Mouse (Mus musculus): Measurements from ENCODE around the gene Gcdh. TPM values are rescaled to one million over a fixed set of nuclear protein-coding genes. Genes with fewer than 3 reads are reported as not detected.
"Not testable (repeated sequence)": the region's sequence is repeated elsewhere in the genome, so short reads cannot be mapped to it uniquely, and the experiment has no call there.

The Gcdh gene
- polyA plus RNA-seq, 1 experiment from 2014 or later = 32.2 TPM

DNA sequence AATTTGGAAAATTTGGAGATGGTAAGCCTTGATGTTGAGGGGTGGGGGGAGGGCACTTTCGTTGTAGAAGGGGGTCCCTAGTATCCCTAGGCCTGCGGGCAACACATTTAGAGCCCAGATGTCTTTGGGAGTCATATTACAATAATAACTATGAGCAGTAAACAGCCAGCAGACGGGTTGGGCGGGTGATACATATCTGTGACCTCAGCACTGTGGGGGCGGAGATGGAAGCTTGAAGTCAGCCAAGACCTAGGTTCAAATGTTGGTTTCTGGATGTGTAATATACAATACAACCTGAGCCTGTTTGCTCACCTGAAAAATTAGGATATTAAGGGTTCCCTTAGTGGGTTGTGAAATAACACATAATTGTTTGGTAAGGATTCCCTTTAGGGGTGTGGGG, 16.2 kb upstream of the Gcdh start:
- peak overlapping the region; percentile 62; the same call in 1 of the 2 replicates for H3K4me3 ChIP-seq (replicated peaks)
- no peaks in the 10 kb centered on the region for H3K36me3 ChIP-seq
- ATAC-seq (ENCODE audit: insufficient number of reproducible peaks, low FRiP score, low TSS enrichment, low read depth) = no peak
- peaks cover 32% of the 10 kb centered on the region for H3K4me1 ChIP-seq
- no peak overlapping the region for H3K9ac ChIP-seq
- peaks cover 32% of the 10 kb centered on the region for H3K27me3 ChIP-seq
- H3K27ac ChIP-seq (replicated peaks) = no peak overlapping the region
- H3K4me2 ChIP-seq (replicated peaks) = peak overlapping the region; percentile 71
- 43% methylated on average over 5 of the region's 5 CpGs for WGBS
- no peaks in the 10 kb centered on the region for H3K9me3 ChIP-seq (replicated peaks)

DNA sequence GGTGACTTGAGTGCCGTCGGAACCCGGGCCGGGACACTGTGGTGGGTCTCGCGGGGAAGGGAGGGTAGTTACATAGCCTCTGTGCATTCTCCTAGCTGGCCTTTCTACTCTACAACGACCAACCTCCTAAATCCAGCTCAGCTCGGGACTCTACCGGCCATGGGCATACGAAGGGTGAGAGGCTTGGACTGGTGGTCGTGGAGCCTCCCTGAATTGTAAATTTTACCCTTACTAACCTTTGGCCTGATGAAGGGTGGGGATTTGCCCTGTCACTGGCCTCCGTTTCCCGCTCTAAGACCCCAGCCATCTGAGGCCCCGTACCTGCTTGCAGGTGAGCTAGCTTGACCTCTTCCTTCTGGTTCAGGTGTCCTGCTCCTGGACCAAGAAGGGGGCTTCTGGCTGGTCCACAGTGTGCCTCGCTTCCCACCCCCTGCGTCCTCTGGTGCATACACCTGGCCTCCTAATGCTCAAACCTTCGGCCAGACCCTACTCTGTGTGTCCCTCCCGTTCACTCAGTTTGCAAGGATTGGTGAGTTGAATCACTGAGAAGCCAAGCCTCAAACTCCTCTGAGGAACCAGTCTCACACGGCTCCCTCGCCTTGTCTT, 15.5 kb upstream of the Gcdh start:
- Histone ChIP-seq H3K27ac (replicated peaks) (peak overlapping the region; percentile 68; the same call in 1 of the 2 replicates), H3K9me3 (replicated peaks) (no peaks in the 10 kb centered on the region), H3K9ac (peak overlapping the region; percentile 44), H3K36me3 (no peaks in the 10 kb centered on the region), H3K4me3 (replicated peaks) (peak overlapping the region; percentile 62), H3K4me1 (peaks cover 32% of the 10 kb centered on the region), H3K27me3 (peaks cover 32% of the 10 kb centered on the region), H3K4me2 (replicated peaks) (peak overlapping the region; percentile 71)
- ATAC-seq (ENCODE audit: insufficient number of reproducible peaks, low FRiP score, low TSS enrichment, low read depth) = no peak
- 49% methylated on average over 20 of the region's 20 CpGs for WGBS

DNA sequence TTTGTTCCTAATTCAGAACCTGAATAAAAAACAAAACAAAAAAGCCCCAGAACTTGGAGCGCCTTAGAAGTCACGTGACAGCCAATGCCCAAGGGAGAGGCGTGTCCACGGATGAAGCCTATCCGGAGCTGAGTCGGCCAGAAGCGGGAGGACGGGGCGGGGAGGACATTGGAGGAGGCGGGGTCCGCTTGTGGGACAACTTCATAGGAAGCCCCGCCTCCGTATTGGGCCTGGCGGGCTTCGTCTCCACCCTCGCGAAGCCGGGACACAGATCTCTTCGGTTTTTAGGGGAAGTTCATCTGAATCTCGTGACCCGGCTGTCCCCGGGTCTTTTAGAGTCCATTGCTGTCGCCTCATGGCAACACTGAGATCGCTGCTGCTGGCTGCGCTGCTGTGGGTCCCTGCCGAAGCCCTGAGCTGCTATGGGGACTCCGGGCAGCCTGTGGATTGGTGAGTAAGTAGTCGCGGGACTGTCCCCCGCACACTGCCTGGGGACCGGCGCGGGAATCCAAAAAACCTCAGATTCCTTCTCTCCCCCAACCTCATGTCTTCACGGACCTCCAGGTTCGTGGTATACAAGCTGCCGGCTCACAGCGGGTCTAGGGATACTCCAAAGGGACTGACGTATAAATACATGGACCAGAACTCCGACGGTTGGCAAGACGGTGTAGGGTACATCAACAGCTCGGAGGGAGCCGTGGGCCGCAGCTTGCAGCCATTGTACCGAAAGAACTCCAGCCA, 14.9 kb upstream of the Gcdh start, which contains the start of gene Dnase2a:
Gene Dnase2a (plus strand): TSS at position 140 of the 741 bp plus-strand sequence.
- no peaks in the 10 kb centered on the region for H3K9me3 ChIP-seq (replicated peaks)
- H3K27ac ChIP-seq (replicated peaks) = peak within 1 kb of the TSS; percentile 71
- WGBS = under 1% methylated on average over 45 of the region's 45 CpGs
- H3K36me3 ChIP-seq = no peaks in the 10 kb centered on the region
- peaks cover 34% of the 10 kb centered on the region for H3K4me1 ChIP-seq
- peak; percentile 93 for ATAC-seq (ENCODE audit: insufficient number of reproducible peaks, low FRiP score, low TSS enrichment, low read depth)
- H3K9ac ChIP-seq = peak within 1 kb of the TSS; percentile 44
- H3K4me2 ChIP-seq (replicated peaks) = peak within 1 kb of the TSS; percentile 71
- peaks cover 27% of the 10 kb centered on the region for H3K27me3 ChIP-seq
- peak within 1 kb of the TSS; percentile 62 for H3K4me3 ChIP-seq (replicated peaks)

DNA sequence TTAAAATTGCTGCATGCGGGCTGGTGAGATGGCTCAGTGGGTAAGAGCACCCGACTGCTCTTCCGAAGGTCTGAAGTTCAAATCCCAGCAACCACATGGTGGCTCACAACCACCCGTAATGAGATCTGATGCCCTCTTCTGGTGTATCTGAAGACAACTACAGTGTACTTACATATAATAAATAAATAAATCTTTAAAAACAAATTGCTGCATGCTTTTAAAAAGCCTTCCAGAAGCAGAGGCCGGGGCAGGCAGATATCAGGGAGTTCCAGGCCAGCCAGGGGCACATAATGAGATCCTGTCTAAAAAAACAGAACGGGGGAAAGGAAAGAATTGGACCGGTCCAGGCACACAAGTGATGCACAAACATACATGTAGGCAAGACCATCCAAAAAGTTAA, 14.3 kb upstream of the Gcdh start:
- not testable (repeated sequence) for H3K9ac ChIP-seq; ATAC-seq (ENCODE audit: insufficient number of reproducible peaks, low FRiP score, low TSS enrichment, low read depth); H3K9me3 ChIP-seq (replicated peaks); H3K36me3 ChIP-seq
- Histone ChIP-seq H3K27me3 (peaks cover 24% of the 10 kb centered on the region), H3K27ac (replicated peaks) (peak overlapping the region; percentile 71), H3K4me2 (replicated peaks) (peak overlapping the region; percentile 71), H3K4me1 (peaks cover 33% of the 10 kb centered on the region), H3K4me3 (replicated peaks) (peak overlapping the region; percentile 62)
- WGBS = 22% methylated on average over 7 of the region's 7 CpGs

DNA sequence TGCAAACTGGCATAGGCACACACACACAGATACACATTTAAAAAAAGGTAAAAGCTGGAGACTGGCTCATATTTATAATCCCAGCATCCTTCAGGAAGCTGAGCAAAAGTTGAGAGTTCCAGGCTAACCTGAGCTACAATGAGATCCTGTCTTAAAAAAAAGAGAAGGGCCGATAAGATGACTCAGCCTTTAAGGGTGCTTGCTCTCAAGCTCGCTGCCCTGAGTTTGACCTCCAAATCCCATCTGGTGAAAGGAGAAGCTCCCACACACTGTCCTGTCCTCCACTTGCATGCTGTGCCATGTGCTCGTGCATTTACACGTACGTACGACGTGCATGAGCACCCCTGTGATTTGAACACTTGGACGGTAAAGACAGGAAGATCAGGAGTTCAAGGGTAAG, 13.8 kb upstream of the Gcdh start:
- H3K4me1 ChIP-seq = peaks cover 33% of the 10 kb centered on the region
- WGBS = 72% methylated on average over 8 of the region's 8 CpGs

DNA sequence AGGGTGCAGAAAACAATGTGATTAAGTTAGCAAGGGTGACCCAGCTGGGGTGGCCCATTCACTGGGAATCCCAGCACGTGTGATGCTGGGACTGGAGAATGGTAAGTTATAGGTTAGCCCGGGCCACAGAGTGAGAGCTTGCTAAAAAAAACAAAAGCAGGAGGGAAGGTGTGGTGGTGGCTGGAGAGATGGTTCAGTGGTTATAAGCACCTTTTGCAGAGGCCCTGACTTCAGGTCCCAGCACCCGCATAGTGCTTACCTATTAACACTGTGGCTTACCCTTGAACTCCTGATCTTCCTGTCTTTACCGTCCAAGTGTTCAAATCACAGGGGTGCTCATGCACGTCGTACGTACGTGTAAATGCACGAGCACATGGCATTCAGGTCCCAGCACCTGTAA, 13.3 kb upstream of the Gcdh start:
- ATAC-seq (ENCODE audit: insufficient number of reproducible peaks, low FRiP score, low TSS enrichment, low read depth) = no peak
- Histone ChIP-seq H3K9me3 (replicated peaks) (no peaks in the 10 kb centered on the region), H3K9ac (no peak overlapping the region), H3K36me3 (no peaks in the 10 kb centered on the region), H3K4me1 (peaks cover 33% of the 10 kb centered on the region), H3K27ac (replicated peaks) (no peak overlapping the region), H3K27me3 (peaks cover 15% of the 10 kb centered on the region), H3K4me2 (replicated peaks) (no peak overlapping the region), H3K4me3 (replicated peaks) (no peak overlapping the region)
- 90% methylated on average over 9 of the region's 9 CpGs for WGBS

More for the DNA sequence above, 13.8 kb upstream of the Gcdh start:
- Histone ChIP-seq H3K36me3 (no peaks in the 10 kb centered on the region), H3K9ac (no peak overlapping the region), H3K27me3 (peaks cover 19% of the 10 kb centered on the region), H3K4me3 (replicated peaks) (no peak overlapping the region), H3K9me3 (replicated peaks) (no peaks in the 10 kb centered on the region), H3K27ac (replicated peaks) (no peak overlapping the region), H3K4me2 (replicated peaks) (no peak overlapping the region)
- ATAC-seq (ENCODE audit: insufficient number of reproducible peaks, low FRiP score, low TSS enrichment, low read depth) = no peak

DNA sequence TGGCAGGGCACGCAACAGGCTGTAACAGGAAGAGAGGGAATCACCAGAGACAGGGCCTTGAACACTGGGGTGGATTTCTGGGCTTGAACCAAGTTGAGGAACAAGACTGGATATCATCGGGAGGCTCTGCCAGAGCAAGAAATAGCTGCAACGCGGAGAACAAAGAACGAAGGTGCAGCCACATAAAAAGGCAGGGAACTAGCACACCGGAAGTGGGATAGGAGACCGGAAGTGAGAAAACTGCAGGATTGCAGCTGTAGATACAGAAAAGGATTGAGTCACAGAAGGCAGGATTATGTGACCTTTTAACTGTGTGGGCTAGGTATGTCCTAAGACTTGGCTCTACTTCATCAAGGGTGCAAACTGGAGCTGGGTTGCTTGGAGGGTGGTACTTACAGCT, 10.6 kb upstream of the Gcdh start:
- no peak overlapping the region for H3K27ac ChIP-seq (replicated peaks)
- H3K27me3 ChIP-seq = no peaks in the 10 kb centered on the region; the same call in 1 of the 2 replicates
- H3K36me3 ChIP-seq = no peaks in the 10 kb centered on the region
- WGBS = 89% methylated on average over 7 of the region's 7 CpGs
- ATAC-seq (ENCODE audit: insufficient number of reproducible peaks, low FRiP score, low TSS enrichment, low read depth) = no peak
- peaks cover 23% of the 10 kb centered on the region for H3K4me1 ChIP-seq
- H3K4me3 ChIP-seq (replicated peaks) = no peak overlapping the region
- H3K9ac ChIP-seq = no peak overlapping the region
- H3K9me3 ChIP-seq (replicated peaks) = no peaks in the 10 kb centered on the region
- no peak overlapping the region for H3K4me2 ChIP-seq (replicated peaks)

DNA sequence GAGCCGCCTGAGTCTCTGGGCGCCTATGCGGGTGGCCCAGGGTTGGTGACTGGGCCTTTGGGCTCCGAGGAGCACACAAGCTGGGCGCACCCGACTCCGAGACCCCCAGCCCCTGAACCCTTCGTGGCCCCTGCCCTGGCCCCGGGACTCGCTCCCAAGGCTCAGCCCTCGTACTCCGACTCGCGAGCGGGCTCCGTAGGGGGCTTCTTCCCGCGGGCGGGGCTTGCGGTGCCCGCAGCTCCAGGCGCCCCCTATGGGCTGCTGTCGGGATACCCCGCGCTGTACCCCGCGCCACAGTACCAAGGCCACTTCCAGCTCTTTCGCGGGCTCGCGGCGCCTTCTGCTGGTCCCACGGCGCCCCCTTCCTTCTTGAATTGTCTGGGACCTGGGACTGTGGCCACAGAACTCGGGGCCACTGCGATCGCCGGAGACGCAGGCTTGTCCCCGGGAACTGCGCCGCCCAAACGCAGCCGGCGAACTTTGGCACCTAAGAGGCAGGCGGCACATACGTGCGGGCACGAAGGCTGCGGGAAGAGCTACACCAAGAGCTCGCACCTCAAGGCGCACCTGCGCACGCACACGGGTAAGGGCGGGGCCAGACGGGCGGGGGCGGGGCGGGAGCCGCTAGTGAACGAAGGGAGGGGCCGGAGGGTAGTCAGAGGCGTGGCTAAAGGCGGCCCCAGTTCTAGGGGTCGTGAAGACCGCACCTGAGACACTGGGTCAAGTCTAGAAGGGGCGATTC, 9.4 kb upstream of the Gcdh start:
- H3K9ac ChIP-seq = peak overlapping the region; percentile 66
- under 1% methylated on average over 67 of the region's 68 CpGs for WGBS
- peak overlapping the region; percentile 71 for H3K4me3 ChIP-seq (replicated peaks)
- H3K4me1 ChIP-seq = peaks cover 17% of the 10 kb centered on the region
- H3K27ac ChIP-seq (replicated peaks) = peak overlapping the region; percentile 87
- no peaks in the 10 kb centered on the region for H3K9me3 ChIP-seq (replicated peaks)
- H3K36me3 ChIP-seq = no peaks in the 10 kb centered on the region
- no peaks in the 10 kb centered on the region for H3K27me3 ChIP-seq
- ATAC-seq (ENCODE audit: insufficient number of reproducible peaks, low FRiP score, low TSS enrichment, low read depth) = peak; percentile 88
- peak overlapping the region; percentile 99 for H3K4me2 ChIP-seq (replicated peaks)

DNA sequence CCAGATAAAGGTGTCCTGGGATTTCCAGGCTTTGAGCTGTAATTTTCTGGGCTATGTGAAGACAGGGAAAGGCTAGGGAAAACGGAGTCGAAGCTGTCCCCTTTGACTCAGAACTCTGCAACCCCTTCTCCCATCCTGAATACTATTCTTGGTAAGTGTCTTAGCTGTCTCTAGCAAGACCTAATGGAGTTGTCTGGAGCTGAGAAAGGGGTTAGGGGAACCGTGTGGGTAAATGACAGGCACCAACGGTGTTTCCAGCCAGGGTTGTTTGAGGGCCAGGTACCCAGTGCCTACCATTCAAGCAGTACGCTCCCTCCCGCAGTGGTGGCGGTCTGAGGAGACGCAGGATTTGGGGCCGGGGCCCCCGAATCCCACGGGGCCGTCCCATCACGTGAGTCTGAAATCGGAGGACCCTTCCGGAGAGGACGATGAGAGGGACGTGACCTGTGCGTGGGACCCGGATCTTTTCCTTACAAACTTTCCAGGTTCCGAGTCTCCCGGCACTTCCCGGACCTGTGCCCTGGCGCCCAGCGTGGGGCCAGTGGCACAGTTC, 8.7 kb upstream of the Gcdh start:
- ATAC-seq (ENCODE audit: insufficient number of reproducible peaks, low FRiP score, low TSS enrichment, low read depth) = peak; percentile 6; the same call in 1 of the 2 replicates
- 2% methylated on average over 24 of the region's 24 CpGs for WGBS
- no peaks in the 10 kb centered on the region for H3K9me3 ChIP-seq (replicated peaks)
- H3K27me3 ChIP-seq = no peaks in the 10 kb centered on the region
- no peaks in the 10 kb centered on the region for H3K36me3 ChIP-seq
- peak overlapping the region; percentile 71 for H3K4me3 ChIP-seq (replicated peaks)
- peak overlapping the region; percentile 99 for H3K4me2 ChIP-seq (replicated peaks)
- peak overlapping the region; percentile 66 for H3K9ac ChIP-seq
- peak overlapping the region; percentile 87 for H3K27ac ChIP-seq (replicated peaks)
- peaks cover 17% of the 10 kb centered on the region for H3K4me1 ChIP-seq

DNA sequence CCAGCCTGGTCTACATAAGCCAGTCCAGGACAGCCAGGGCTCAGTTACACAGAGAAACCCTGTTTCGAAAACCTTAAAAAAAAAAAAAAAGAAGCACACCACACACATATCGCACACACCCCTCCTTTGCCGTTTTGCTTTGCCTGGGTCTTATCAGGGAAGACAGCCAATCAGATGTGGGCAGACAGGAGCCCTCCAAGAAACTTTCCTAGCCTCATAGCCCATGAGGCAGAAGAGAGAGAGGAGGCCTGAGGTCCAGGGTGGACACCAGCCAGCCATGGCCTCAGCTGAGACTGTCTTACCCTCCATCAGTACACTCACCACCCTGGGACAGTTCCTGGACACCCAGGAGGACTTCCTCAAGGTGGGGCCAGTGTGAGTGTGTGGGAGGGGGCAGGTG, 8.0 kb upstream of the Gcdh start, which contains the start of gene Klf1:
Gene Klf1 (plus strand): TSS at position 177 of the 400 bp plus-strand sequence.
- H3K4me1 ChIP-seq = peaks cover 17% of the 10 kb centered on the region
- peak within 1 kb of the TSS; percentile 99 for H3K4me2 ChIP-seq (replicated peaks)
- H3K9me3 ChIP-seq (replicated peaks) = no peaks in the 10 kb centered on the region
- H3K36me3 ChIP-seq = no peaks in the 10 kb centered on the region
- 66% methylated on average over 3 of the region's 3 CpGs for WGBS
- no peak for ATAC-seq (ENCODE audit: insufficient number of reproducible peaks, low FRiP score, low TSS enrichment, low read depth)
- H3K9ac ChIP-seq = peak within 1 kb of the TSS; percentile 66
- H3K27me3 ChIP-seq = no peaks in the 10 kb centered on the region
- peak within 1 kb of the TSS; percentile 71 for H3K4me3 ChIP-seq (replicated peaks)
- H3K27ac ChIP-seq (replicated peaks) = peak within 1 kb of the TSS; percentile 87

DNA sequence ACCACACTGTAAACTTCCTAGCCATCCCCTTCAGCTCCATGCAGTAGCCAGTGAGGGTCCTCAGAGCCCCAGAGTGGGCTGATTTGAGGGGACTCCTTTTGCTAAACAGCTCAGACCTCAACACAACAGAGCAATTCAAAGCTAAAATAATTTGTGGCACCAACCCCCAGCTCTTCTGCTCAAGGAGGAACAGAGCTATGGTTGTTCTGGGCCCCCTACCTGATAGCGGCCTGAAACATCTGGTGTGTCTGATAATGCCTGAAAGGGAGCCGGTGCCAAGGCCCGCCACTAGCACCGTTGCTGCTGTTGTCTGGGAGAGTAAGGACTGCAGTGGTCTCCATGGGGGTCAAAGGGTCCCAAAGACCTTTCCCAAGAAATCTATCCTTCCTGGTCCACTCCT, 7.3 kb upstream of the Gcdh start:
- Histone ChIP-seq H3K27me3 (no peaks in the 10 kb centered on the region), H3K4me1 (peaks cover 17% of the 10 kb centered on the region), H3K9me3 (replicated peaks) (no peaks in the 10 kb centered on the region), H3K9ac (no peak overlapping the region), H3K36me3 (no peaks in the 10 kb centered on the region), H3K4me2 (replicated peaks) (no peak overlapping the region), H3K27ac (replicated peaks) (no peak overlapping the region), H3K4me3 (replicated peaks) (no peak overlapping the region)
- ATAC-seq (ENCODE audit: insufficient number of reproducible peaks, low FRiP score, low TSS enrichment, low read depth) = no peak
- WGBS = 60% methylated on average over 4 of the region's 4 CpGs

All from embryonic facial prominence, embryonic 15.5 days (tissue).